Mouse (Mus musculus): Measurements from ENCODE around the gene Tnp2. TPM values are rescaled to one million over a fixed set of nuclear protein-coding genes. Genes with fewer than 3 reads are reported as not detected.

The Tnp2 gene
- 0.51 TPM in 1 of 2 replicates, not detected in the other for polyA plus RNA-seq (2012; ENCODE audit: low replicate concordance)

DNA sequence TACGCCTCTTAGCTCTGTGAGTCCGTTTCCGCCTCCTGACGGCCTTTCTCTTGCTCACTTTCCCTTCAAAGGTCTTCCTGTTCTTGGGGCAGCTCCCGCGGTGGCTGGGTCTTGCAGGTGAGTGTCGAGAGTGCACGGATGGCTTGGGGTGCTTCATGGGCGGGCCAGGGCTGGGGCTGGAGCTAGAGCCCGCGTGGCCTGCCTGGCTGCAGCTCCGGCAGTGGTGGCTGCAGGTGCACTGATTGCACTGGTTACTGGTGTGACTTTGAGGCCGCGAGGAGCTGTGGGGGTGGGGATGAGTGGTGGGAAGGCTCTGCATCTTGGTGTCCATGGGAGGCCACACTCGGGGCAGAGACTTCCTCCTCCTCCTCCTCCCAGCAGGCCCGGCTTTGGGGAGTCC is at the start of gene Tnp2:
TSS of gene Tnp2 (minus strand) at position 390 of the 400 bp plus-strand sequence.

DNA sequence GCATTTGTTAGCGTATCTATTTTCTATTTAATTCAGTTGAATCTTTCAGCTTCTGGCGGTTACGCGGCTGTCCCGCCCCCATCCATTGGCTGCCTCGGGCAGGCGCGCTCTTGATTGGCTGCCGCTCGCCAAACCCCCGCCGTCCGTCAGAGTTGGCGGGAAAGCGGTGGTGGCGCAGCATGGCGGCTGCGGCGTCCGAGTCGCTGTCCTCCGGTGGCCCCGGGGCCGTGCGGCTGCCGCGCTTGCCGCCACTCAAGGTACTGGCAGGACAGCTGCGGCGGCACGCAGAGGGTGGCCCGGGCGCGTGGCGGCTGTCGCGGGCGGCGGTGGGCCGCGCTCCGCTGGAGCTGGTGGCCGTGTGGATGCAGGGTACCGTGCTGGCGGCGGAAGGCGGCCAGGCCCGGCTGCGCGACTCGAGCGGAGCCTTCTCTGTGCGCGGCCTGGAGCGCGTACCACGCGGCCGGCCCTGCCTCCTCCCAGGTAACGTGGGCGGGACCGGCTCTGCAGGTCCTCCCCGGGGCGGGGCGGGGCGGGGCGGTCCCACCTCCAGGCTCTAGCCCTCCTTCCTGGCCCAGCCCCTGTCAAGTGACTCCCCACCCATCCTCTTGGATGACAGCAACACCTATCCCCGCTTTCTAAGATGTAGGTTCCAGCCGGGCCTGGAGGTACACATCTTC is 46.6 kb upstream of the Tnp2 start, which contains the start of gene Rmi2:
TSS of gene Rmi2 (plus strand) at position 149 of the 677 bp plus-strand sequence.

DNA sequence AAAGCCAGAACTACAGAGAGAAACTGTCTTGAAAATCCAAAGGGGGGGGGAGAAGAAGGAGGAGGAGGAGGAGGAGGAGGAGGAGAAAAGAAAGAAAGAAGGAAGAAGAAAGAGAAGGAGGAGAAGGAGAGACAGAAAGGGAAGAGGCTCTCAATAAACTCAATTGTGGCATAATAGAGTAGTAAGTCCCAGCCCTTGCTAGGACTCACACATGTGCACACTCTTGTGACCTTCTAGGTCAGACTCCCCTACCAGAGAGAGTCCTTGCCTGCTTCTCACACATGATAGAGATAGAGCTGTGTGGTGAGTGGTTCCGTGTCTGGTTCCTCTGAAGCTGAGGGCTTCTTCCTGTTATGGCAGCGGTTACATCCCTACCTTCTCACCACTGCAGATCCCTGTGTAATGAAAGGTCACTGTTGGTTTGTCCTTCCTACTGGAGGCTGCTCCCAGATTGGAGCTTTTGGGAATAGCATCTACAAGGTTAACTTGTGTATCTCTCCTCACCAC is 24.5 kb upstream of the Tnp2 start, which contains the start of gene Gm11172:
TSS of gene Gm11172 (plus strand) at position 51 of the 507 bp plus-strand sequence.

DNA sequence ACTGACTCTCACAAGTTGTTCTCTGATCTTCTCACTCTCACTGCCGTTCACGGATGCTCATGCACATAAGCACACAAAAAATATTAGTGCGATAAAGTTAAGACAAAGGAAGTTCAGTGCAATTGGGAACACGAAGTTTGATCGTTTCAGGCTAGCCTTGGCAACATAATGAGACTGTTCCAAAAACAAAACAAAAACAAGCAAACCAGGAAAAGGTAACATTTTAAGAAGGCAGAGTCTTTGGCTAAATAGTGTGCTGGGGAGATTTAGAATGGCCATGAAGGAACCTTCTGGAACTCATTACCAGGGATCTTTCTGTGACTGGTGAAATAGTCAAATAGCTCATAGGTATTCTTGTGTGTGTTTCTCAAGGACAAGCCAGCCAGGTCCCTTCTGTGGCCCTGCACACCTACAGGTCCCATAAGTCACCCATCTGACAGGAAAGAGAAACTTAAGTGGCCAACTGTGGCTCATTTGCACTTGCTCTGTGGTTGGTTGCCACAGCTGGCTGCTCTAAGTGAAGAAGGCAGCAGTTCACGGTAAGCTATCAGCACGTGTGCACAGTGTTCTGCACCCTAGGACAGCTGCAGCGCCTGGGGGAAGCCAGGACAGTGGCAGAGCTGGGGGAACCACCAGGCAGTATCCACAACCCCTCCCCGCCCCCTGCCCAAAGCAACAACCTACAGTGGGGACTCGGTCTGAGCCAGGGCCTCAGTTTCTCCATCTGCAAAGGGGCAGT is 17.5 kb upstream of the Tnp2 start, which contains the start of gene Prm1:
TSS of gene Prm1 (minus strand) at position 51 of the 739 bp plus-strand sequence.

DNA sequence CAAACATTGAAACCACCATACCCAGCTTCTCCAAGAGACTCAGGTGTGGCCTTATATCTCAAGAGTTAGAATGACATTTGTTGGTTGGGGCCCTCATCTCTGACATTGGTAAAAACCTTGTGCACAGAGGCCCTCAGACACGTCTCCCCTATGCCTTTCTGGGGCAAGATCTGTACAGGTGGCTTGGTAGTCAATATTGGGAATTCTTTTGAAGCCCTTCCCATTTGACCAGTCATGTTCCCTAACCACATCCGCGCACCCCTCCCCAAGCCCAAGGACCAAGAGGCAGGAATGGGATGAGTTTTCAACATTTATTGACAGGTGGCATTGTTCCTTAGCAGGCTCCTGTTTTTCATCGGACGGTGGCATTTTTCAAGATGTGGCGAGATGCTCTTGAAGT is 7.6 kb upstream of the Tnp2 start, which contains the start of gene Prm2:
TSS of gene Prm2 (minus strand) at position 101 of the 400 bp plus-strand sequence.

DNA sequence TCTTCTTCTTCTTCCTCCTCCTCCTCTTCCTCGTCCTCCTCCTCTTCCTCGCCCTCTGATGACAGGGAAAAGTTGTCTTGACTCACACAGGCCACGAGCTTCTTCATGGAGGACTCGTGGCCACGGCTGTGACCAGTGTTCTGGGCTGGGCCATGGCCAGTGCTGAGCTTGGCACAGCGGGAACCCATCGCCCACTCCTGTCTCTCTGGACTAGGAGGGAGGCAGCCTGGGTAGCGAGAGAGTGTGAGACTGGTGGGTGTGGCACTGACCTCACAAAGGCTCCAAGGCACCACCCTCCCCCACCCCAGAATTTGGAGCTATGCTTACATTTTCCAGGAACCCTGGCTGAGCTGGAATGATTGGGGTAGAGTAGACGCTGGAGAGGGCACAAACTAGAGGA is 2.2 kb upstream of the Tnp2 start, which contains the start of gene Prm3:
TSS of gene Prm3 (minus strand) at position 213 of the 400 bp plus-strand sequence.

DNA sequence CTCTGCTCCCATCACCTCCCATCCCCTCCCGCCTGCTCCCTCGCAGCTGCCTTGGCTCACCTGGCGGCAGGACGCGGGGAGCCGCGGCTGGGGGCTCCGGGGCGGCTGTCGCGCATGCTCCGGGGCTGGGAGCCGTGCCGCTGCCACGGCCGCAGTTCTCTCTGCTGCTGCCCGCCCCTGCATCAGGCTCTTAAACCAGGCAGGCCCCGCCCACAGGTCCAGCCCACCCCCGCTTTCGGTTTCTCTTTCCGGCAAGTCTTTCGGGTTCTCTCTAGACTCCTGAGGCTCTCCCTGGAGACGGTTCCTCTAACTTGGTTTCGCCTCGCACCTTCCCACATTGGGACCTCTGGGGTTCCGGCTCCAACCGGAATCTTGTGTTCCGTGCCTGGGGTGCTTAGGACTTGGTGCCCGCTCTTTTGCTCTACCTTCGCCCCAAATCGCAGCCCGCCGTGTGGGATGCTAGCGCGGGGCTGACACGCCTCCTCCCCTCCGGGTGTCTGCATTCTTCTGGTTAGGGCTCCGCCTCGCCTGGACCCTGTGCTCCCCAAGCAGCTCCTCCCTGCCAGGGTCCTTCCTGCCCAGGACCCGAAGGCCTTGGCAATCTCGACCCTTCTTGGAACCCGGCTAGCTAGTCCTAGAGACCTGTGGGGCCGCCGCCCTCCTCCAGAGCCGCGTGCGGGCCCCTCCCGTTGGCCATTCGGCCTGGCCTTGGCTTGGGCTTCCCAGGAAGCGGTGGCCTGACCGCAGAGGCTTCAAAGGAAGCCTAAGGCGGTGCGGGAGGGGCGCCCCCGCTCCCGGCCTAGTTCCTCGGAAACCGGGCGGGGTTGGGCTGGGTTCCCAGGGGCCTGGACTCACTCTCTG is 2.9 kb downstream of the Tnp2 start, which contains the start of gene Socs1:
TSS of gene Socs1 (minus strand) at position 166 of the 861 bp plus-strand sequence.

Other genes with a start within 250 kb of the Tnp2 start
- gene Dexi, start 245.6 kb downstream of the Tnp2 start, polyA plus RNA-seq (2012; ENCODE audit: low replicate concordance): 26.1 and 42.4 TPM in 2 replicates
- gene Clec16a, start 243.3 kb downstream of the Tnp2 start, polyA plus RNA-seq (2012; ENCODE audit: low replicate concordance): 17.4 and 23.2 TPM in 2 replicates
- 19.1 and 41.6 TPM in 2 replicates for gene Socs1, start 3.1 kb downstream of the Tnp2 start, polyA plus RNA-seq (2012; ENCODE audit: low replicate concordance)
- gene Prm3, start 2.3 kb upstream of the Tnp2 start, polyA plus RNA-seq (2012; ENCODE audit: low replicate concordance): not detected in 2 replicates
- not detected in 2 replicates for gene Prm2, start 7.5 kb upstream of the Tnp2 start, polyA plus RNA-seq (2012; ENCODE audit: low replicate concordance)
- gene Prm1, start 17.2 kb upstream of the Tnp2 start, polyA plus RNA-seq (2012; ENCODE audit: low replicate concordance): not detected in 2 replicates
- not detected in 2 replicates for gene Gm11172, start 24.3 kb upstream of the Tnp2 start, polyA plus RNA-seq (2012; ENCODE audit: low replicate concordance)
- 3.1 and 3.3 TPM in 2 replicates for gene Rmi2, start 46.4 kb upstream of the Tnp2 start, polyA plus RNA-seq (2012; ENCODE audit: low replicate concordance)

All from leukemia stem cell, adult 10-12 weeks (primary cell).